Mouse (Mus musculus) olfactory bulb, adult 2 months (tissue): ENCODE measurements around the gene Arhgap1.

Source experiments
- CTCF ChIP-seq: fragments of 200-500 bp; IDR thresholded peaks from 2 replicates; pipeline ENCODE4 v1.5.1; 2012; ENCODE audit warnings: low read depth, mild to moderate bottlenecking, low read length, moderate library complexity; ENCODE audit not compliant: insufficient read depth
- POLR2A ChIP-seq: fragments of 200-500 bp; IDR thresholded peaks from 2 replicates; pipeline ENCODE4 v1.6.1; 2012; ENCODE audit warnings: mild to moderate bottlenecking, low read depth, low read length, moderate library complexity; ENCODE audit not compliant: insufficient read depth

DNA sequence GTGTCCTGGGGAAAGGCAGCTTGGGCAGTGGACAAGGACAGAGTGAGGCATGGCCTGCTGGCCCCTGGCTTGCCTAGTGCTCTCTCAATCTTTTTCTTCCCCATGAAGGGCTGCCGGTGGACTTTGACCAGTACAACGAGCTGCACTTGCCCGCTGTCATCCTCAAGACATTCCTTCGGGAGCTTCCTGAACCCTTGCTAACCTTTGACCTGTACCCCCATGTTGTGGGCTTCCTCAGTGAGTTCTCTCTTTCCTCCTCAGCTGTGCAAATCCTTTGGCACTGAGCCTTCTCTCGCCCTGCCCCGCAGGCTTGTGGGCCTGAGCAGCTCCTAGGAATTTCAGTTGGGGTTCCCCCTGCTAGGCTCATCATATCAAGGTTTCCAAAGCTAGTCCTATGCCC lies 20.4 kb downstream of the Arhgap1 start:
- TF ChIP-seq CTCF (no peak), POLR2A (no peak)
